Mouse (Mus musculus) thymus, postnatal 25 days (tissue): Measurements from ENCODE around the gene Pdzd4.

Experiments
- DNase-seq: peaks from one replicate; pipeline ENCODE4 v3.0.0; 2022

Pdzd4 gene

DNA sequence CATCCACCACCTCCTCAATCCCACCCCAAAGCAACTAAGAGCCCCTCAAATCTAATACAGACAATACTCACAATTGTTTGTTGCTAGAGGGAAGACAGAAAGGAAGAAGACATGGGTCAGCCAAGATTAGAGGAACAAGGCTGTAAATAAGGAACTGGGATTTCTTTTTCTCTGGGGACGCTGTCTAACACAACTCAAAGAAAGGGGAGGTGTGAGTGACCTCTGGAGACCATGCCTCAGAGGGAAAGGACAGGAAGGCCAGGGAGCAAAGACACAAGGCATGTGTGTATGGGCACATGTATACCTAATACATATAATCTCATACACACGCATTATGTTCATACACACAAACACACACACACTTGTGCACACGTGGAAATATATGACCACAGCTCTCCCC, 42.5 kb downstream of the Pdzd4 start:
- DNase-seq = no peak

DNA sequence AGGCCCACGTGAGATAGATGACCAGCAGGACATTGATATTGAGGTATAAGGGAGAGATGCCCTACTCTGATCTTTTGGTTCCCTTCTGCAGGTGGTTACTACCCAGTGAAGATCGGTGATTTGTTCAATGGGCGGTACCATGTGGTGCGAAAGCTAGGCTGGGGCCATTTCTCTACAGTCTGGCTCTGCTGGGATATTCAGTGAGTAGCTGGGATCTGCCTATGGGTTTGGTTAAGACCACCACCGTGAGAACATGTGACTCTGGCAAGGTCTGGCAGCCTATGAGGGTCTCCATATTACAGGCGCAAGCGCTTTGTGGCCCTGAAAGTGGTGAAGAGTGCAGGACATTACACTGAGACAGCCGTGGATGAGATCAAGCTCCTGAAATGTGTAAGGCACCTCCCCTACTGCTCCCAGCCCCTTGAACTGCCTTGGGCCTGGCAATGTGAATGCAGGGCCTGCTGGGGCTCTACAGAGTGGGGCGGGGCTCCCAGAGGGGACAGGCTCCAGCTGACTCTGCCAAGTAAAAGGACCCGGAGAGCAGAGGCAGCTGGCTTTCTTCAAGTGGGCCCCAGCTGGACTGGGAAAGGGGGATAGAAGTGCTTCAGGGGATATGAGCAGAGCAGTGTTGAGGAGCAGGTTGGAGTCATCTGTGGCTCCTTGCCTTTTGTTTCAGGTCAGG, 49.8 kb downstream of the Pdzd4 start:
- no peak for DNase-seq

DNA sequence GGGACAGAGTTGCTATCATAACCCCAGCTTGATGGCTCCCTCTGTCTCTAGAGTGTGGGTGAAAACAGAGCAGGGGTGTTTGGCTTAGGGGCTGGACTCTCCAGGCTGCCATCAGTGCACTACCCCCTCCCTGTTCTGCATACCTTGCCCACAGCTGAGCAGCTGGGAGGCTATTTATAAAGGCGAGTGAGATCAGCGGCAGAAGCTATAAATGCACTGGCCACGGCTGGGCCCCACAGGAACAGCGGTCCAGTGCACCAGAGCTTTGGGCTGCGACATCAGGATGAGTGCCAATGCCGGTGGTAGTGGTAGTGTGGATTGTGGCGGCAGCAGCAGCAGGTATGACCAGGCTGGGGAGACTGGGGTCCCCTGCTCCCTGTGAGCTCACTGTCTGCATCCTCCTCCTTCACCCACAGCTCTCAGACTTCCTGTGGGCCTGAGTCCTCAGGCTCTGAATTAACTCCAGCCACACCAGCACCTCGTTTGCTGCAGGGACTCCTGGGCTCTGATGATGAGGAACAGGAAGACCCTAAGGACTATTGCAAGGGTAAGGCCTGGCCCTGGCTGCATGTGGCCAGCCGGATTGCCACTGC, 50.5 kb downstream of the Pdzd4 start, which contains the start of gene Srpk3:
TSS of gene Srpk3 (plus strand) at position 238 of the 593 bp plus-strand sequence.
- DNase-seq = no peak

DNA sequence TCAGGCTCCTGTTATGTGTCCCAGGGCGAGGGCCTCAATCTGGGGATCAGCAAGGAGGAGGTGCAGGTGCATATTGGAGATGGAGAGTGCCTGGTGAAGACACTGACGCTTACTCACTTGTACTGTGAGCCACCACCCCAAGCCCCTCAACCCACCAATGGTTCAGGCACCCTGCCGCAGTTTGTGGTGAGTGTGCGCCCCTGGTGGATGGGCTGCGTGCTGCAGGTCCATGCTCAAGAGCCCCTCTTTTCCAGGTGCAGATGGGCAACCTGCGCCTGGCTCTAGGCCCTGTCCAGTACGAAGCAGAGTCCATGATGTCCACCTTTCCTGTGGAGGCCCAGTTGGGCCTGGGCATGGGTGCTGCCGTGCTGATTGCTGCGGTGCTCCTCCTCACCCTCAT, 57.5 kb downstream of the Pdzd4 start:
- peak; percentile 31 for DNase-seq

DNA sequence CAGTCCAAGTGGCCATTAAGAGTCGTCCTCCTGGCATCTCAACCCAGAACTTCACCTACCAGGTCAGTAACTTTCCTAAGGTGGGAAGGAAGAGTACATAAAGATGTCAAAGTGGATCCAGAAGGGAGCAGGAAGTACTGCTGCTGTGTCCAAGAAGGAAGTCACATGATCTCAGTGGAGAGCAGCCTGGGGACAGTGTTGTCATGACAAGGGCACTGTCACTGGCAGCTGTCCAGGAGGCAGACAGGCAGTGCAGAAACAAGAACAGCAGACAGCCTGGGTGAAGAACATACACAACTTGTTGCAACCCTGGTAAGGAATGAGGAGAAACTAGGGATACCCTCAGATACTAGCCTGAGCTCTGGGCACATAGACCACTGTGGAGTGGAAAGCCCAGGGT, 59.5 kb downstream of the Pdzd4 start:
- DNase-seq = no peak

DNA sequence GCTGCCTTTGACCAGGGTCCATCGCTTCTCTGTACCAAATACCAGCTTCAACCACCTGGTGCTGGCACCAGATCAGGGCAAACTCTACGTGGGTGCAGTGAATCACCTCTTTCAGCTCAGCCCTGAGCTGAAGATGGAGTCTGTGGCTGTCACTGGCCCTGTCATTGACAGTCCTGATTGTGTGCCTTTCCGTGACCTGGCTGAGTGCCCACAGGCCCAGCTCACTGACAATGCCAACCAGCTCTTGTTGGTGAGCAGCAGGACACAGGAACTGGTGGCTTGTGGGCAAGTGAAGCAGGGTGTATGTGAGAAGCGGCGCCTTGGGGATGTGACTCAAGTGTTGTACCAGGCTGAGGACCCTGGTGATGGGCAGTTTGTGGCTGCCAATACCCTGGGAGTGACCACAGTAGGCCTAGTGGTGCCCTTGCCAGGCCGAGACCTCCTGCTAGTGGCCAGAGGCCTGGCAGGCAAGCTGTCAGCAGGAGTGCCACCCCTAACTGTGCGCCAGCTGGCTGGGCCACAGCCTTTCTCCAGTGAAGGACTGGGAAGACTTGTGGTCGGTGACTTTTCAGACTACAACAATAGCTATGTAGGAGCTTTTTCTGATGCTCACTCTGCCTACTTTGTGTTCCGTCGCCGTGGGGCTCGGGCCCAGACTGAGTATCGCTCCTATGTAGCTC, 66.0 kb downstream of the Pdzd4 start:
- no peak for DNase-seq

DNA sequence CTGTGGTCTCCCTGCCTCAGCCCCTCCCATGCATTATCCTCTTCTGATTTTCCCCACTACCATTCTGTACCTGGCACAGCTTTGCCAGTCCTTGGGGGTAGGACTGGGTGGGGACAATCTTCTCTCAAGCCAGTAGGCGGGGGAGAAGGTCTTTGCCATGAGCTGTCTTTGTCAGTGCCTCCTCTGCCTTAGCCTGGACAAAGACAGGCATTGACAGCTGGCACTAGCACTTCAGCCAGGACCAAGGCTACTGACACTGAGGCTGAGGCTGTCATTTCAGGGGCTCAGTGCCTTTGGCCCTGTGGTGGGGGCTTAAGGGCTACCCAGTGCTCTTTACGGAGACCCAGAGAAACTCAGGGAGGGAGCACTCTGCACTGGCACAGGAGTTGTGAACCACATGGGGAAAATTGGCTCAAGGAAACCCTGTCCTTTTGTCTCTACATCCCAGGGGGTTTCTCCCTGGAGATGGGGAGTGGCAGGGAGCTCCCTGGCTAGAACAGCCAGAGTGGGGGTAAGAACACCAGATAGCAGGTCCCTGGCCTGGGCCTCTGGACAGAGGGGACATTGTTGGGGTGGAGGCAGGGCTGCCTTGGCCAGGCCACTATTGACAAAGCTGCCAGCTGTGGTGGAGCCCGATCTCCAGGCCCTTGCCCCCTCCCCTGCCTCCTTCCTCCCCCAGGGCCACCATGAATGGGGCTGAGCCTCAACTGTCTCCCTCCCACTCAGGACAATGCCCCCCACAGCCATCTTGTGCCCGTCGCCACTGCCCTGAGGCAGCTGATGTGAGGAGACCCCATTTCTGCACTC, 68.2 kb downstream of the Pdzd4 start, which contains the start of gene Plxnb3:
TSS of gene Plxnb3 (plus strand) at position 757 of the 807 bp plus-strand sequence.
- no peak for DNase-seq

DNA sequence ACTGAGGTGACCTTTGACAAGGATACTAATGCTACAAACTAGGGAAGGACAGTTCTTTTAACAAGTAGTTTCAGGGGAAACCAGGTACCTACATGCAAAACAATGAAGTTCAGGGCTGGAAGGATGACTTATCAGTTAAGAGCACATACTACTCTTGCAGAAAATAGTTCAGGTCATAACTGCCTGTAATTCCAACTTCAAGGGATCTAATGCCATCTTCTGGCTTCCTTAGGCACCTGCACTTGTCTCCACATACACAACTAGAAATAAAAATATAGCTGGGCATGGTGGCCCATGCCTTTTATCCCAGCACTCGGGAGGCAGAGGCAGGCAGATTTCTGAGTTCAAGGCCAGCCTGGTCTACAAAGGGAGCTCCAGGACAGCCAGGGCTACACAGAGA, 75.8 kb downstream of the Pdzd4 start:
- no peak for DNase-seq

DNA sequence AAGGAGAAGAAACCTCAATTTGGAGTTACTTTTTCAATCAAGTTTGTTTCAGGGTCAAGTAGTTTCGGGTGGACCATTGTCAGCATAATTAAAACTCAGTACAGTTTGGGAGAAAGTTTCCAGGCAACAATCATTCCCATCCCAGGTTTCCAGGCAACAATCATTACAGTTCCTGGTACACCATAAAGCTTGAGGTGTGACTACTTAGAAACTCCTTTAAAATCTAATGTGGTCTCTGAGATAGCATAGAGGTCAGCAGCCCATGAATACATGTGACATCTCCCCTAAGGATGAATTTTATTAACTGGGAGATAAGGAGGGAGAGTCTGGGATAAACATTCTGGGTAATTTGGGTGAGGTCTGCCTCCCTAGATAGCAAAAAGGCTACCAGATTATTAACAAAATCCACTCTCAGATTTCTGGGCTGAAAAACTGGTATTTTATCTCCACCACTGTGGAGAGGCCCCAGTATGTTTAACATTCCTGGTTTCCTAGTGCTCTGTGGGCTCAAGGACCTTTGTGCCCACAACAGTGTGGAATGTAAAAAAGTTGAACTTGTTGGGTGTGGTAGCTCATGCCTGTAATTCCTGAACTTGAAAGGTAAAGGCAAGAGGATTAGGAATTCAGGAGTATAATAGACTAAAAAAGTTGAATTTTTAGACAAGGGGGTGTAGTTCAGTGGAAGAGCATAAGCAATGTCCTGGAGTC, 79.8 kb downstream of the Pdzd4 start:
- DNase-seq = no peak
